Mouse (Mus musculus) heart, postnatal 25 days (tissue): ENCODE measurements around the gene Vmn1r1. TPM values are rescaled to one million over a fixed set of nuclear protein-coding genes. Genes with fewer than 3 reads are reported as not detected.

Experiments used
- total RNA-seq, 2 experiments: library from RNA; stranded (reverse); gene quantifications; 2 replicates each; pipeline ENCODE4 v1.2.3; 2021

Gene Vmn1r1
- total RNA-seq, 2 experiments from 2014 or later, result not detected

Other genes with a start within 250 kb of the Vmn1r1 start
- gene Enah, start 144.5 kb downstream of the Vmn1r1 start, total RNA-seq, result 100 to 1,000 TPM; 106 to 109 TPM
- 10 to 100 TPM; 39.8 to 42.7 TPM for gene Srp9, start 39.7 kb downstream of the Vmn1r1 start, total RNA-seq
- 10 to 100 TPM; 54.9 to 60.7 TPM for gene Degs1, start 118.3 kb upstream of the Vmn1r1 start, total RNA-seq
- 10 to 100 TPM; 21.3 to 21.5 TPM for gene Fbxo28, start 177.1 kb upstream of the Vmn1r1 start, total RNA-seq
- gene Trp53bp2, start 244.7 kb upstream of the Vmn1r1 start, total RNA-seq, result 10 to 100 TPM; 10.4 to 11.0 TPM